Mouse (Mus musculus): ENCODE measurements around the gene Eif3g. TPM values are rescaled to one million over a fixed set of nuclear protein-coding genes. Genes with fewer than 3 reads are reported as not detected.

The Eif3g gene
- polyA plus RNA-seq, 1 experiment from 2014 or later: 202 TPM

DNA sequence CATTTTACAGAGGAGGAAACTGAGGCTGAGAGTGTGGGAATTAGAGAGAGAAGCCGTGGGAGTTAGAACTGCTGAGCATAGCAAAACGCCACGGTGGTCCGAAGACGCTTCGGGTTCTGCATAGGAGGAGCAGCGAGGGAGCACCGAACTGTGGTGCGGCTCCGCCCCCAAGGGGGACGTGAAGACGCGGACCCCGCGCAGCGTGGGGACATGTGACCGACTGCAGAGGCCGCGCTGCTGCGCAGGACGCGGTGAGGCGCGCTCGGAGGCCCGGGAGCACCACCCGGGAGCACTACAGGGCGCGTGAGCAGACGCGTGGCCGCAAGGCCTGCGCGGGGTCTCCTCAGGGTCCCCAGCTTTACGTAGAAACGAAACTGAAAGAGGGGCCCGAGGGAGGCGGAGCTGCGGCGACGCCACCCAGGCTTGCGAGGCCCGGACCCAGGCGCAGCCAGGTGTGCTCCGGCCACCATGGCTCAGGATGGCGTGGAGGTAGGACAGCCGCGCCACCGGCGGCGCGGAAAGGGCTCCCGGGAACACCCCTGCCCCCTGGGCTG is 29.9 kb downstream of the Eif3g start, which contains the start of gene A230050P20Rik:
A230050P20Rik (plus strand) TSS at position 195 of the 554 bp plus-strand sequence.
- peak within 1 kb of the TSS; percentile 52 to 54 for H3K4me3 ChIP-seq (ENCODE audit: control insufficient read depth in 1 of 2, insufficient read depth in 1 of 2, low read depth in 1 of 2, low read length in 2 of 2)
- peaks cover 34% of the 10 kb centered on the region for H3K27me3 ChIP-seq (ENCODE audit: control insufficient read depth, insufficient read depth, low read length)
- peak within 1 kb of the TSS; percentile 67 for H3K9ac ChIP-seq (ENCODE audit: low read length)
- H3K4me2 ChIP-seq (ENCODE audit: low read length): peak within 1 kb of the TSS; percentile 78
- H3K4me1 ChIP-seq (ENCODE audit: control insufficient read depth in 2 of 2, insufficient read depth in 2 of 2, low read length in 2 of 2): peaks cover 0 to 9% of the 10 kb centered on the region in 2 experiments; a peak in 3 of 4 replicates
- no peaks in the 10 kb centered on the region for H3K9me3 ChIP-seq (ENCODE audit: control insufficient read depth, low read length)
- 8% methylated on average over 53 of the region's 53 CpGs for WGBS
- H3K36me3 ChIP-seq (ENCODE audit: control insufficient read depth, insufficient read depth, low read length): 0 out of 2 replicates have a peak, but pooled peaks cover 3% of the 10 kb centered on the region
- H3K27ac ChIP-seq (replicated peaks in 1 of 2; ENCODE audit: control insufficient read depth in 1 of 2, insufficient read depth in 1 of 2, low read depth in 2 of 2, low read length in 2 of 2): no peak within 1 kb of the TSS
- peak; percentile 37; the same call in 1 of the 2 replicates for ATAC-seq (ENCODE audit: insufficient number of reproducible peaks, insufficient read depth, low FRiP score, low read depth)

DNA sequence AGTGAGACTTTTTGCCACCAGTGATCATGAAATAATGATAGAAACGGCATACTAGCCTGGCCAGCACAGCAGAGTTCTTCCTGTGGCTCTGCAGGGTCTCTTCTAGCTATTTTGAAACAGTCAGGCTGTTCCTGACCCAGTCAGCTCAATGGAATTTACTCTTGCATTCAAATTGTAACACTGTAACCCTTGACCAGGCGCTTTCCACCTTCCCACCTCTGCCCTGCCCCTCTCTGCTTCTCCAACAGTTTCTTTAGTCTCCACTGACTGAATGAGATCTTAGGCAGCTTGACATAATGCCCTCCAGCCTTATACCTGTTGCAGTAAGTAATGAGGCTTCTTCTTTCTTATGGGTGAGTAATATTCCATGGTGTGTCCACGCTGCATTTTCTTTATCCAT is 31.5 kb downstream of the Eif3g start:
- Histone ChIP-seq H3K9me3 (ENCODE audit: control insufficient read depth, low read length) (no peaks in the 10 kb centered on the region), H3K4me2 (ENCODE audit: low read length) (no peak overlapping the region), H3K27me3 (ENCODE audit: control insufficient read depth, insufficient read depth, low read length) (peaks cover 34% of the 10 kb centered on the region), H3K4me3 (ENCODE audit: control insufficient read depth in 1 of 2, insufficient read depth in 1 of 2, low read depth in 1 of 2, low read length in 2 of 2) (no peak overlapping the region), H3K9ac (ENCODE audit: low read length) (no peak overlapping the region), H3K4me1 (ENCODE audit: control insufficient read depth in 2 of 2, insufficient read depth in 2 of 2, low read length in 2 of 2) (peaks cover 0 to 9% of the 10 kb centered on the region in 2 experiments; a peak in 3 of 4 replicates), H3K27ac (replicated peaks in 1 of 2; ENCODE audit: control insufficient read depth in 1 of 2, insufficient read depth in 1 of 2, low read depth in 2 of 2, low read length in 2 of 2) (no peak overlapping the region), H3K36me3 (ENCODE audit: control insufficient read depth, insufficient read depth, low read length) (no peaks in the 10 kb centered on the region)
- no peak for ATAC-seq (ENCODE audit: insufficient number of reproducible peaks, insufficient read depth, low FRiP score, low read depth)
- 49% methylated on average over 3 of the region's 3 CpGs for WGBS

DNA sequence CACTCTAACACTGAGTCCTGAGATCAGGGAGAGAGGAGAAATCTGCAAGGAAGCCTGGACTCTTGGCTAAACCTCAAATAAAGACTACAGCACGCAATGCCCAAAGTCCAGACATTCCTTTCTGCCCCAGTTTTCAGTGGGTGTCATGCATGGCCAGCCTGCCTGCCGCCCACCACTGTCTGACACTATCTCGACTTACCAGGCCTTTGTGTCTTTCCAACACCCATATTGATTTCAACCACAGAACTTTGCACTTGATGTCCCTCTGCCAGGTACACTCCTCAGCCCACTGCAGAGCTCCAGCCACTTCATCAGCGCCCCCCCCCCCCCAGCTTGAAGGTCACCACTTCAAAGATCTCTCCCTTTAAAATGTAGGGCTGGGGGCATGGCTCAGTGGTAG is 36.2 kb downstream of the Eif3g start:
- 56% methylated on average over 4 of the region's 4 CpGs for WGBS
- H3K9me3 ChIP-seq (ENCODE audit: control insufficient read depth, low read length): no peaks in the 10 kb centered on the region

GRCm38 (mm10) chr9:20861821-20862220 is 36.6 kb downstream of the Eif3g start:
- Histone ChIP-seq H3K27me3 (ENCODE audit: control insufficient read depth, insufficient read depth, low read length) (no peaks in the 10 kb centered on the region), H3K36me3 (ENCODE audit: control insufficient read depth, insufficient read depth, low read length) (no peaks in the 10 kb centered on the region), H3K27ac (replicated peaks in 1 of 2; ENCODE audit: control insufficient read depth in 1 of 2, insufficient read depth in 1 of 2, low read depth in 2 of 2, low read length in 2 of 2) (no peak overlapping the region), H3K4me1 (ENCODE audit: control insufficient read depth in 2 of 2, insufficient read depth in 2 of 2, low read length in 2 of 2) (no peaks in the 10 kb centered on the region), H3K9me3 (ENCODE audit: control insufficient read depth, low read length) (no peaks in the 10 kb centered on the region), H3K9ac (ENCODE audit: low read length) (no peak overlapping the region), H3K4me2 (ENCODE audit: low read length) (no peak overlapping the region), H3K4me3 (ENCODE audit: control insufficient read depth in 1 of 2, insufficient read depth in 1 of 2, low read depth in 1 of 2, low read length in 2 of 2) (no peak overlapping the region)
- 7% methylated on average over 4 of the region's 4 CpGs for WGBS
- ATAC-seq (ENCODE audit: insufficient number of reproducible peaks, insufficient read depth, low FRiP score, low read depth): no peak

More for the DNA sequence above, 36.2 kb downstream of the Eif3g start:
- Histone ChIP-seq H3K27ac (replicated peaks in 1 of 2; ENCODE audit: control insufficient read depth in 1 of 2, insufficient read depth in 1 of 2, low read depth in 2 of 2, low read length in 2 of 2) (no peak overlapping the region), H3K27me3 (ENCODE audit: control insufficient read depth, insufficient read depth, low read length) (peaks cover 1% of the 10 kb centered on the region; the same call in 1 of the 2 replicates), H3K9ac (ENCODE audit: low read length) (no peak overlapping the region), H3K36me3 (ENCODE audit: control insufficient read depth, insufficient read depth, low read length) (no peaks in the 10 kb centered on the region), H3K4me3 (ENCODE audit: control insufficient read depth in 1 of 2, insufficient read depth in 1 of 2, low read depth in 1 of 2, low read length in 2 of 2) (no peak overlapping the region), H3K4me2 (ENCODE audit: low read length) (no peak overlapping the region), H3K4me1 (ENCODE audit: control insufficient read depth in 2 of 2, insufficient read depth in 2 of 2, low read length in 2 of 2) (no peaks in the 10 kb centered on the region)
- no peak for ATAC-seq (ENCODE audit: insufficient number of reproducible peaks, insufficient read depth, low FRiP score, low read depth)

DNA sequence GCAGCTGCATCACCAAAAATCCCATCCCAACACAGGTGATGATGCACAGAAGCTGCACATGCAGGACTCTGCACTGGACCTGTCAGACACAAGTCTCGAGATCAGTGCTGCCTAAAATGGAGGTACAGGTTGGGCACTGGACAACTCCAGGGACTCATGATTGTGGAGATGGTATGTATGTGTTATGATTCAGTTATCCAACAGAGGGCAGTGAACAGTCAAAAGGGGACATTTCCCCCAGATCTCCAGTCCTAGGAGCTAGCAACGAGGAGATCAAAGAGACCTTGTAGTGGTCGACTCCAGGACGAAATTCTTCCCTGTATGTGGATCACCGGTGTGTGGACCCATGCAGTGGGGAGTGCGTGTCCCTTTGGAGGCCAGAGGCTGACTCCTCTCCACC is 38.5 kb downstream of the Eif3g start:
- WGBS: 47% methylated on average over 6 of the region's 6 CpGs

GRCm38 (mm10) chr9:20857131-20857530 is 41.3 kb downstream of the Eif3g start:
- H3K27me3 ChIP-seq (ENCODE audit: control insufficient read depth, insufficient read depth, low read length): no peaks in the 10 kb centered on the region
- no peaks in the 10 kb centered on the region for H3K4me1 ChIP-seq (ENCODE audit: control insufficient read depth in 2 of 2, insufficient read depth in 2 of 2, low read length in 2 of 2)
- no peak overlapping the region for H3K4me2 ChIP-seq (ENCODE audit: low read length)
- H3K4me3 ChIP-seq (ENCODE audit: control insufficient read depth in 1 of 2, insufficient read depth in 1 of 2, low read depth in 1 of 2, low read length in 2 of 2): no peak overlapping the region
- 9% methylated on average over 6 of the region's 6 CpGs for WGBS
- no peak overlapping the region for H3K9ac ChIP-seq (ENCODE audit: low read length)
- no peaks in the 10 kb centered on the region for H3K9me3 ChIP-seq (ENCODE audit: control insufficient read depth, low read length)
- ATAC-seq (ENCODE audit: insufficient number of reproducible peaks, insufficient read depth, low FRiP score, low read depth): no peak
- H3K27ac ChIP-seq (replicated peaks in 1 of 2; ENCODE audit: control insufficient read depth in 1 of 2, insufficient read depth in 1 of 2, low read depth in 2 of 2, low read length in 2 of 2): no peak overlapping the region
- H3K36me3 ChIP-seq (ENCODE audit: control insufficient read depth, insufficient read depth, low read length): no peaks in the 10 kb centered on the region

More for the DNA sequence above, 38.5 kb downstream of the Eif3g start:
- no peak overlapping the region for H3K4me3 ChIP-seq (ENCODE audit: control insufficient read depth in 1 of 2, insufficient read depth in 1 of 2, low read depth in 1 of 2, low read length in 2 of 2)
- no peak for ATAC-seq (ENCODE audit: insufficient number of reproducible peaks, insufficient read depth, low FRiP score, low read depth)
- no peaks in the 10 kb centered on the region for H3K4me1 ChIP-seq (ENCODE audit: control insufficient read depth in 2 of 2, insufficient read depth in 2 of 2, low read length in 2 of 2)
- no peaks in the 10 kb centered on the region for H3K27me3 ChIP-seq (ENCODE audit: control insufficient read depth, insufficient read depth, low read length)
- no peaks in the 10 kb centered on the region for H3K9me3 ChIP-seq (ENCODE audit: control insufficient read depth, low read length)
- no peak overlapping the region for H3K27ac ChIP-seq (replicated peaks in 1 of 2; ENCODE audit: control insufficient read depth in 1 of 2, insufficient read depth in 1 of 2, low read depth in 2 of 2, low read length in 2 of 2)
- H3K36me3 ChIP-seq (ENCODE audit: control insufficient read depth, insufficient read depth, low read length): no peaks in the 10 kb centered on the region
- no peak overlapping the region for H3K9ac ChIP-seq (ENCODE audit: low read length)
- H3K4me2 ChIP-seq (ENCODE audit: low read length): no peak overlapping the region

GRCm38 (mm10) chr9:20850179-20850578 is 48.2 kb downstream of the Eif3g start:
- no peak overlapping the region for H3K9ac ChIP-seq (ENCODE audit: low read length)
- no peaks in the 10 kb centered on the region for H3K36me3 ChIP-seq (ENCODE audit: control insufficient read depth, insufficient read depth, low read length)
- ATAC-seq (ENCODE audit: insufficient number of reproducible peaks, insufficient read depth, low FRiP score, low read depth): no peak
- no peak overlapping the region for H3K4me3 ChIP-seq (ENCODE audit: control insufficient read depth in 1 of 2, insufficient read depth in 1 of 2, low read depth in 1 of 2, low read length in 2 of 2)
- WGBS: 70% methylated on average over 2 of the region's 2 CpGs
- H3K4me1 ChIP-seq (ENCODE audit: control insufficient read depth in 2 of 2, insufficient read depth in 2 of 2, low read length in 2 of 2): no peaks in the 10 kb centered on the region
- H3K27me3 ChIP-seq (ENCODE audit: control insufficient read depth, insufficient read depth, low read length): 0 out of 2 replicates have a peak, but pooled peaks cover 3% of the 10 kb centered on the region
- H3K9me3 ChIP-seq (ENCODE audit: control insufficient read depth, low read length): no peaks in the 10 kb centered on the region
- no peak overlapping the region for H3K27ac ChIP-seq (replicated peaks in 1 of 2; ENCODE audit: control insufficient read depth in 1 of 2, insufficient read depth in 1 of 2, low read depth in 2 of 2, low read length in 2 of 2)
- no peak overlapping the region for H3K4me2 ChIP-seq (ENCODE audit: low read length)
